Mouse (Mus musculus) embryonic stem cell, embryonic (primary cell): Measurements from ENCODE around the gene Gm8257.
"Not testable (repeated sequence)": the region's sequence is repeated elsewhere in the genome, so short reads cannot be mapped to it uniquely, and the experiment has no call there.

Experiments used
- CTCF ChIA-PET, 4 experiments: fragments of 300-600 bp in 2 of 4; fragments of 350-600 bp in 2 of 4; sonication (Branson Sonifier 250); formaldehyde crosslinking; loops; one replicate each; lab custom pipeline; 2022; ENCODE audit warnings: inconsistent platforms in 2 of 4; lab: Charles Lee
- POLR2A ChIA-PET, 4 experiments: fragments of 300-600 bp in 2 of 4; fragments of 350-600 bp in 2 of 4; sonication (Branson Sonifier 250); formaldehyde crosslinking; loops; one replicate each; lab custom pipeline; 2022; ENCODE audit warnings: antibody characterized with exemption in 4 of 4, inconsistent platforms in 1 of 4; lab: Charles Lee

The Gm8257 gene

GRCm38 (mm10) chr14:44706356-44706755 lies at the start of gene Gm8257:
Gm8257 (minus strand) TSS chr14:44706456.
- CTCF ChIA-PET, POLR2A ChIA-PET: not testable (repeated sequence)

GRCm38 (mm10) chr14:44750240-44750639 lies 44.0 kb upstream of the Gm8257 start, which contains the start of gene Gm8267:
Gm8267 (minus strand) TSS chr14:44750340.
- CTCF ChIA-PET, result no interaction called here
- POLR2A ChIA-PET, result no interaction called here

GRCm38 (mm10) chr14:44742789-44743188 lies 36.5 kb upstream of the Gm8257 start:
- CTCF ChIA-PET, POLR2A ChIA-PET: not testable (repeated sequence)

- CTCF ChIA-PET, POLR2A ChIA-PET: not testable (repeated sequence)
Observed at GRCm38 (mm10) chr14:44730711-44731110, 24.5 kb upstream of the Gm8257 start.

- POLR2A ChIA-PET, CTCF ChIA-PET: not testable (repeated sequence)
Observed at GRCm38 (mm10) chr14:44627737-44628136, 78.5 kb downstream of the Gm8257 start, which contains the start of gene Gm5624. Gm5624 (minus strand) TSS chr14:44627938.
